Mouse (Mus musculus): ENCODE data around the gene Zfp870.

Gene Zfp870

DNA sequence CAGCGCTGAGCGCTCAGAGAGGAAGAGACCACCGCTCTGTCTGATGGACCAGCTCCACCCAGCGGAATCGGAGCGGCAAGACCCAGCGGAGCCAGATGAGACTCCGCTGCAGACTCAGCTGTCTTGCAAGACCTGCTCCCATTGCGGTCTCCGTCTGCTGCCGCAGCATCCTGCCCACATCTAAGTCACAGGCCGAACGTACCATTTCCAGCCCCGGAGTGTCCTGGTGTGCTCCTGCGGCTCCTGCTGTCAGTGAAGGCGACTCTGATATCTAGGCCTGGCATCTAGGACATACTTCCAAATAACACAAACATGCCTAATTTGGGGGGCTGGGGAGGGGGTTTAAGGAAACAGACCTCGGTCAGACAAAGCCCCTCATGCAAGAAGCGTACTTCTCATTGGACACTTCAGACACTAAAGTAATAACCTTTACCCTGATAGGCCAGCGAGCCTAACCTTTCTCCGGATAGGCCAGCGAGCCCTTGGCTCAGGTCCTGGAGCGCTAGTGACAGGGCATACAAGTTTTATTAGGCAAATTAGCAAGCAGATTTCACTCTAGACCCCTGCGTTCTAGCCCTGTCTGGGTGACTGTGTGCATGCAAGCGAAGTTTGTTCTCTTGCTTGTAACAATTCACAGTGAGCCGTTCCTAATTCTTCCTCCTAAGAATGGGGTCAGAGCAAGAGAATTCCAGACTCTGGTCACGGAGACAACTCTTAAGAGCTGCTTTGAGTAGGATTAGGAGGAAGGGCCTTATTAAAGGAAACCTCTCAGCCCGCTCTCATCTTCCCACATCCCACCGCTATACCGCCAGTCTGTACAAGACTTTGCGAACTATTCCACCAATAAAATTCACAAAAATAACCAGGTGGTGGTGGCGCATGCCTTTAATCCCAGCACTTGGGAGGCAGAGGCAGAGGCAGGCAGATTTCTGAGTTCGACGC is at the start of gene Zfp870:
TSS of gene Zfp870 (minus strand) at position 404 of the 942 bp plus-strand sequence.
- DNase-seq (ENCODE audit: low spot score): peak; percentile 95

DNA sequence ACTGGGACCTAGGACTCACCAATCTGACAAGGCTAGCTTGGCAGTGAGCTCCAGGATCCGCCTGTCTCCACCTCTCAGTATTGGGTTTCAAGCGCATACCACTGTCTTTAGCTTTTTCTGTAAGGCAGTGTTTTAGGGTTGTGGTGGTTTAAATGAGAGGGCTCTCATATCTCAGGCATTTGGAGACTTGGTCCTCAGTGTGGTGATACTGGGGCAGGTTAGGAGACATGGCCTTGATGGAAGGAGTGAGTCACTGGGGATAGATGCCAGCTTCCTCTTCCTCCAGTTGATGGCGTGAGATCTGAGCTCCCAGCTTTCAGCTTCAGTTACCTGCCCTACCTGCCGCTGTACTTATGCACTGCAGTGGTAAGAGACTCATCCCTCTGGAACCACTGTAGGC is 48.4 kb upstream of the Zfp870 start:
- no peak for DNase-seq (ENCODE audit: low spot score)

DNA sequence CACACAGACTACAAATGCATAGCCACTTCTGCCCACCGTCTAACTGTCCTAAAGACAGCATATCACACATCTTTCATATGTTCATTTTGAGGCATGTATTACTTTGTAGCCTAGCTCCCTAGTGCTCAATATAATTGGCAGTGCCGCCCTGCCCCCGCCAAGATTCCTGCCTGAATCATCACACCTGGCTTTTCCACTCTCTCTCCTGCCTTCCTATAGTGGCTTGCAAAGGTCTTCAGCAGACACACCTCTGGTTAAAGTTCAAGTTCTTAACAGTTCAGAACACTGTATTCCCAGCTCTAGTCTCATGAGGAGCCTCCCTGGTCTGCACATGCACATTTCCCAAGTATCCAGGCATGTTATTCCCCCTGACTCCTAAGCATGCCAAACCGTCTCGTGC is 36.4 kb upstream of the Zfp870 start:
- DNase-seq (ENCODE audit: low spot score): no peak

DNA sequence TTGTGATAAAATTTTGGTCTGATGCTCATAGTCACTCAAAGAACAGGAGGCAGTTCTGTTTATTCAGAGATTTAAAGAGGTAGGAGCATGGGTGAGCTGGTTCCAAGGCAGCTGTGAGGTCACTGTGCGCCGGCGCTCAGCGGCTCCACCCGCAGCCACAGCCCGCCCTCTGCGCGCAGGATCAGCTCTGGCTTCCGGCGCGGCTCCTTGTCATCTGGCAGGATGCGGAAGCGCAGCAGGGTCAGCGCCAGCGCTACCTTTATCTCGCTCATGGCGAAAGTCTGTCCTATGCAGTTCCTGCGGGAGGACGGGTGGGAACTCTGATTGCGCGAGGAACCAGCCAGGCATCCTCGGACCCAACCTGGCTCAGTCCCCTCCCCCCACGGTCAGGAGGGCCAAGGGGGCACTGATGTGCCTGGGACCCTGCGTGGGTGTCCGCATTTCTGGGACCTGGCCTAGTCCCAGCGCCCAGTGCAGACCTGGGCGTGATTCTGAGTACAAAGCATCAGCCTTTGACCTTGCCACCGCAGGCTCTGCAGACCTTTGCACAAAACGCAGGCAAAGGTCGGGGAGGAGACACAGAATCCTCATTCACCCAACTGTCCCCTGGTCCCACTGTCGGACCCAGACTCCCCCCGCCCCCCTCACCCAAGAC is 33.3 kb upstream of the Zfp870 start:
- peak; percentile 87 for DNase-seq (ENCODE audit: low spot score)

DNA sequence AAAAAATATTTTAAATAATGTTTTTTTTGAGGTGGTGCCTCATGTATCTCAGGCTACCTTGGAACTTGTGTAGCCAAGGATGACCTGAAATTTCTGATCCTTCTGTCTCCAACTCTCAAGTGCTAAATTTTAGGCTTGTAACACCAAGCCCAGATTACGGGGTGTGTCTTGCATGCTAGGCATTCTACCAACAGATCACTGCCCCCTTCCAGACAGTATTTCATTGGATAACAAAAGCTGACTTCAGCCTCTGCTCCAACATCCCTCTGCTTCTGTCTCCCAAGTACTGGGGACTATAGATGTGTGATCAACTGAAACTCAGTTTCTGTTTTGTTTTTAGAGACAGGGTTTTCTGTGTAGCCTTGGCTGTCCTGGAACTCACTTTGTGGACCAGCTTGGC is 32.2 kb upstream of the Zfp870 start:
- DNase-seq (ENCODE audit: low spot score): no peak

DNA sequence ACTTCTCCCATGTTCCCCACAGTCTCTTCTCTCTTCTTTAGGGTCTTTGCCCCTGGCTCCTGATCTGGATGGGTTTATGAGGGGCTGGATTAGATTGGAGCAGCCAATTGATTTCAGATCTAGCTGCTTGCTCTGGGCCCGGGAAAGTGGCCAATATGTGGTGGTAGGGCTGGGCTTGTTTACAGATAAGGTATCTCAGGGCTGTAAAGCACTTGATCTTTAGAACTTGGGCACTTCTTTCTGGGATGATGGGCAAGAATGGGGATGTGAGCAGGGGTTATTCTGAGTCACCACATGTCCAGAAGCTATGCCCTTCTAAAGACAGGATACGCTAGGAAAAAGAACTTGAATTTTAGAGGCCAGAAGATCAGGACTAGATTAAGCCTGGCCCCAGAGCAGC is 27.7 kb upstream of the Zfp870 start:
- DNase-seq (ENCODE audit: low spot score): no peak

DNA sequence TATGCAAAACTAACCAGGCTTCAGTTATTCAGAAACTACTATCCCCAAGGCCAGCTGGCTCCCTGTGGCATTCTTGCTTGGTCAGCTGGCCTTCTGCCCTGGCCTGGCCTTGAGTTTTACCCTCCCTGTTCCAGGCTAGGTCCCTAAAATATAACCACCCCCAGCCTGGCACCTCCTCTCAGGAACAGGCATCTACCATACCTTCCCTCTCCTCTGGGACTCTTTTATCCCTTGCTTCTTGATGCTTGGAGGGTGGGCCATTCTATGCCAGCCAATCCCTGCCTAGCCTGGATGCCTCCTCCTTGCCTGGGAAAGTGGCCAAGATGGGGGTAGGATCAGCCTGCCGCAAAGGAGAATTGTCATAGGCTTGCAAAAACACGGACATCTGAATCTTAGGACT is 25.7 kb upstream of the Zfp870 start, which contains the start of gene Cyp4f14:
TSS of gene Cyp4f14 (minus strand) at position 212 of the 400 bp plus-strand sequence.
- DNase-seq (ENCODE audit: low spot score): no peak

DNA sequence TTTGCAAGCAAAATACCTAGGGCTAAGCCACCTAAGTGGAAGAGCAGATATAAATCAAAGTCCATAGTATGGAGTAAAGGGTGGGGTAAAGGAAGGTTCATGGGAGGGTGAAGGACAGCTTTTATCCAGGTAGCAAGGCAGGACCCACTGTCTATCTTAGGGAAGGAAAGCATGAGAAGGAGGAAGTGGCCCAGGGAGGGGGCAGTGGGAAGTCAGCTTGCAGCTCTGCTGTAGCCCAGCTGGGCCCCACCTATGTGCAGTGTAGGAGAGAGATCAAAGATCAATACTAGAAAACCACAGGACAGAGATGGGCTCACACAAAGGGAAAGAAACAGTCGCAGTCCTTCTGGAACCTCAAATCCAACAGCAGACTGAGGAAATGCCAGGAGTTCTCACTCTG is 24.6 kb upstream of the Zfp870 start:
- DNase-seq (ENCODE audit: low spot score): no peak

DNA sequence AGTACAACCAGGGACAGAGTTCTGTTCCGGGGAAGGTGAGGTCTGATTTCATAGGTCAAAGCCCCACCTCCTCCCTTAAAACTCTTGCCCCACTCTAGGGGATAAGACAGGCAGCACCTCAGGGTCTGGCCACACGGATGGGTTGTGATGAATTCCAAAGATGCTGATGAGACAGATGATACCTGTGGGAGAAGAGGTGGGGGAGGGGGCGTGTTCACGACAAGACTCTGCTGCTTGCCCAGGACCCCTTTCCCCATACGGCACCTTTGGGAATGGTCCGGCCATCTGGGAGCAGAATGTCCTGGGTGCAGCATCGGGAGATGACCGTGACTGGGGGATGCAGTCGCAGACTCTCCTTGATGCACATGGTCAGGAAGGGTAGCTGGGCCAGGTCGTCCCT is 14.7 kb upstream of the Zfp870 start:
- DNase-seq (ENCODE audit: low spot score): no peak

DNA sequence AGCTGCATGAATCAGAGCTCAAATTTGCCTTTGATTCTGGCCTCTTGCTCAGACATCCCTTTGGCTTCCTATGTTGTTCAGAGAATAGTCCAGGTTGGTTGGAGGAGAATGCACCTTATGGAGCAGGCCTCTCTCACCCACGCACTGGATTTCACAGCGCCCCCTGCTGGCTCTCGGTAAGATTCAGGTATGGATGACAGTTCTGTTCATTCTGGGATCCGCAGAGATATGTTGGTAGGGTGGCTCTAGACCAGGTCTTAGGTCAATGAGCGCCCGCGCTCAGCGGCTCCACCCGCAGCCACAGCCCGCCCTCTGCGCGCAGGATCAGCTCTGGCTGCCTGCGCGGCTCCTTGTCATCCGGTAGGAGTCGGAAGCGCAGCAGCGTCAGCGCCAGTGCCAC is 13.8 kb upstream of the Zfp870 start:
- peak; percentile 63 for DNase-seq (ENCODE audit: low spot score)

DNA sequence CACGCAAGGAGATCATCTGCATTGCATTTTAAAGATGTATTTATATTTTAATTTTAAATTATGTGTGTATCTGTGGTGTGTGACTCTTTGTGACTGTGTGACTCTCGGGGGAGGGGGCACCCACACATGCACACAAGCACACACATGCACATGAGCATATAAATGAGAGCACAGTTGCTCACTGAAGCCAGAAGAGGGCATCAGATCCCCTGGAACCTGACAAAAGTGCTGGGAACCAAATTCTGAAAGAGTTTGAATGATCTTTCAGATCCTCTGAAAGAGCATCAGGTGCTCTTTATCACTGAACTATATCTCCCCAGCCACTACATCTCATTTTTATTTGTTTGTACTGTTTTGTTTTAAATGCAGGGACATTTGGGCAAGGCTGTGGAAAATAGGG is 13.0 kb upstream of the Zfp870 start:
- peak; percentile 8 for DNase-seq (ENCODE audit: low spot score)

DNA sequence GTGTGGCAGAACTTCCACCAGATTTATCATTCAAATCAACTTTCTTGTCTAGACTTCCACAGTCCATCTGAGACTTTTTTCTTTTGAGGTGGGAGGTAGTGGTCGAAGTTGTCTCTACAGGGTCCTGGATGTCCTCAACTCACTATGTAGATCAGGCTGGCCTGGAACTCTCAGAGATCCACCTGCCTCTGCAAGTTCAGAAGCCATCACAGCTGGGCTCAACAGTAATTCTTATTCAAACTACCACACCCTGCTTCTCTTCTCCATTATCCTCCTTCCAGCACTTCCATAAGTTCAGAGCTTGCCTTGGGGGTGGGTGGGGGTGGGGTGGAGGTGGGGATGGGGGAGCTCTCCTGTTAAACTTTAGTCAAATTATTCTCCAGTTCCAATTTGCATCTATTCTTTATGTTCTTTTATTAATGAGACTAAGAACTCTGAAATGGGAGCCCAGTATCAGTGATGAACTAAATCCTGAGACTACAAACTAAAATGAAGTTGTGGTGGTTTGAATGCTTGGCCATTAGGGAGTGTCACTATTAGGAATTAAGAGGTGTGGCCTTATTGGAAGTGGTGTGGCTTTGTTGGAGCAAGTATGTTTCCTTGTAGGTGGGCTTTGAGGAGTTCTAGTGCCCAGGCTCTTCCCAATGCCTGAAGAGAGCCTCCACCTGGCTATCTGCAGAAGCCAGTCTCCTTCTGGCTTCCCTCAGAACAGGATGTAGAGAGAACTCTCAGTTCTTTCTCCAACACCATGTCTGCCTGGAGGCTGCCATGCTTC is 10.5 kb upstream of the Zfp870 start:
- no peak for DNase-seq (ENCODE audit: low spot score)

DNA sequence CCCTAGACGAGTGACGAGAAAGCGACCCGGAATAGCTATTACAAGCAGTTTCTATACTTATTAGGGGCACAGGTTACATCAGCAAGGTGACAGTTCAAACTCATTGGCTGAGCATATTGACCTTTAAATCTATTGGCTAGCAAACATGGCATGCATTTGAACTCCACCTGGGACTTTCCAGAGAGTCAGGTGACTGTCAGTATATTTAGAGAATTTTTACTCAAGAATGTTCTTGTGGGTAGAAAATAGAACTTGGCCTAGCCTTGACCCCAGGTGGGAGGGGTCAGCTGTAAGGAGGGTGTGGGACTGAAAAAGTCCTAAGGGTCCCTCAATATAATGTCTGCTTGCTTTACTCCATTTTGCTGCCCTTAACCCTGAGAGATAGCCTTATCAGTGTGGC is 4.0 kb upstream of the Zfp870 start:
- no peak for DNase-seq (ENCODE audit: low spot score)

DNA sequence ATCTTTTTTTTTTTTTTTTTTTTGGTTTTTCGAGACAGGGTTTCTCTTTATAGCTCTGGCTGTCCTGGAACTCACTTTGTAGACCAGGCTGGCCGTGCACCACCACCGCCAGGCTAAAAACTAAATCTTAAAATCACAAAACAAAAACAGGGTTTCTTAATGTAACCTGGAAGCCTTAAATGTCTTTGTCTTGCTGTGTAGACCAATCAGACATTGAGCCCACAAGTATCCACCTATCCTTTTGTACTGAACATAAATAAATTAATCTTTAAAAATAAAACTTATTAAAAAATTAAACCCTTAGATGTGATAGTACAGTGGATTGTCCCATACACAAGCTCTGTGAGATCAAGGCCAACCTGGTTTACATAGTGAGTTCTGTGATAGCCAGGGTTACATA is 2.5 kb upstream of the Zfp870 start:
- DNase-seq (ENCODE audit: low spot score): no peak

DNA sequence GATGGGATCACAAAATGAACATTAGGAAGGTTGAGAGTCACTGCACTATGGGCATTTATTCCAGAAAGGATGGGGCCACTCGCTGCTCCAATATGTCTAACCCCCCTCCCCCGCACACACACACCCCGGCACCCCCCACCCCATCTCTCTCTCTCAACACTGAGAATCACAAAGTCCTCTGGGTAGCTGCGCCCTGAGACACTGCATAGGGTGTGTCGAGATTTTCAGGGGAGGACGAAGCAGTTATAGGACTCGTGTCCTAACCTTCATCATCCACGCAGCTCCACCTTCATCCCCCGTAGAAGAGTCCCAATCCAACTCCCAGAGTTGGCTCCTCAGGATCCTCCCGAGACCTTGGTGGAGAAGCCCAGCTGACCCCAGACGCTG is 597 bp downstream of the Zfp870 start:
- DNase-seq (ENCODE audit: low spot score): no peak

DNA sequence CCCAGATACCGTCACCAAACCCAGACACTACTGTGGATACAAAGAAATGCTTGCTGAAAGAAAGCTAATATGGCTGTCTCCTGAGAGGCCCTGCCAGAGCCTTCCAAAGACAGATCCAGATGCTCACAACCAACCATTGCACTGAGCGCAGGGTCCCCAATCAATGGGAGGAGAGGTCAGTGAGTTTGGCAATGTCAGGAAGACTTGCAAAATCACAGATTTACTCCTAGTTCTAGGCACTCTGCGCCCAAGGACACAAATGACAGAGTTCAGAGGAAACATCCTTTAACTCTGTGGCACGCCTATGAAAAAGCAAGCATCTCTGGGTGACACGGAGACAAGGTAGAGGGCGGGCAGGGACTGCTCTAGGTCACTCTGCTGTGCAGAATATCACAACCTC is 1.8 kb downstream of the Zfp870 start:
- DNase-seq (ENCODE audit: low spot score): no peak

DNA sequence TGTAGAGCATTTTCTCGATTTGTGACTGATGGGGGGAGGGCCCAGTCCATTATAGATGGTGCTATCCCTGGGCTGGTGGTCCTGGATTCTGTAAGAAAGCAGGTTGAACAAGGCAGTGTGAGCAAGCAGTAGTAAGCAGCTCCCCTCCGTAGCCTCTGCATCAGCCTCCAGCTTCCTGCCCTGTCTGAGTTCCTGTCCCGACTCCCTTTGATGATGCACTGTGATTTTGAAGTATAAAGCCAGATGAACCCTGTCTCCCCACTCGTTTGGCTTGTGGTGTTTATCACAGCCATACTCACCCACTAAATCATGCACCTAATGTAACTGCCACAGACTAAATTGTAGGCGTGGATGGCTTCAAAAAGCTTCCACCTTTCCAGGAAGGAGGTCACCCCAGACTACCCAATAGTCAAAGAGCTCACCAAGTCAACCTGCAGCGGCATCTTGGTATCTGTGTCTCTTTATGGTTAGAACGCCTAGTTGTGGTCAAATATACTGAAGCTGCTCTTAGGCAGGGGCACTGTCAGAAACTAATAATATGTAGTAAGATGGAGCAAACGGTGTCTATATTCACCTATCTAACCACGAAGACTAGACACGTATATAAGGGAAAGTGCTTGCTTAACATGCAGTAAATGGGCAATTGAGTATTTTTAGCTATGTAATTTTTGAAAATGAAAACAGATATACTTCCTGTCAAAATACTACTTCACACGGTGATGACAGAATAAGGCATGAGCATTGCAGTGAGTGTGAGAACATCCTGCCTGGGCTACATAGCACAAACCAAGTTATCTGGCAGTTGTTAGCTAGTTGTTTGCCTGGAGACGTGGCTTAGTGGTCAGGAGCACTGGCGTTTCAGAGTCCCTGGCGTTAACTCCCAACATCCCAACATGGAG is 10.9 kb downstream of the Zfp870 start:
- DNase-seq (ENCODE audit: low spot score): no peak

DNA sequence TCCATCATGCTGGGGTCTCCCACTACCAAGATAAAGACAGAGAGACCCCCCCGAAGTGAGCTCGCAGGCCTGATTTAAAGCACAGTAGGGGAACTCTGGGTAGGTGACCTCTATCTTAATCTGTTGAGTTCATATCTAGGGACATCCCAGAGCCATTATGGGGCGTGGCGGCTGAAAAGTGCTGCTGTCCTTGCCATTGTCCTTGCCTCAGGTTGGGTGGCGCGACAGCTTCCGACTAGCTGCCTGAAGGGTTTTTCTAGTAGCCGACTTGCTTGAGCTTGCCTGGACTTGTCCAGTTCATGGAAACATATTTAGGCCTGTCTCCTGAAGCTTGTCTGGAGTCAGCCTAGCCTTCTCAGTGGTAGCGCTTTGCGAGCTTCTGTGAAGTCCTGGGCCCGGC is 12.7 kb downstream of the Zfp870 start:
- DNase-seq (ENCODE audit: low spot score): no peak

DNA sequence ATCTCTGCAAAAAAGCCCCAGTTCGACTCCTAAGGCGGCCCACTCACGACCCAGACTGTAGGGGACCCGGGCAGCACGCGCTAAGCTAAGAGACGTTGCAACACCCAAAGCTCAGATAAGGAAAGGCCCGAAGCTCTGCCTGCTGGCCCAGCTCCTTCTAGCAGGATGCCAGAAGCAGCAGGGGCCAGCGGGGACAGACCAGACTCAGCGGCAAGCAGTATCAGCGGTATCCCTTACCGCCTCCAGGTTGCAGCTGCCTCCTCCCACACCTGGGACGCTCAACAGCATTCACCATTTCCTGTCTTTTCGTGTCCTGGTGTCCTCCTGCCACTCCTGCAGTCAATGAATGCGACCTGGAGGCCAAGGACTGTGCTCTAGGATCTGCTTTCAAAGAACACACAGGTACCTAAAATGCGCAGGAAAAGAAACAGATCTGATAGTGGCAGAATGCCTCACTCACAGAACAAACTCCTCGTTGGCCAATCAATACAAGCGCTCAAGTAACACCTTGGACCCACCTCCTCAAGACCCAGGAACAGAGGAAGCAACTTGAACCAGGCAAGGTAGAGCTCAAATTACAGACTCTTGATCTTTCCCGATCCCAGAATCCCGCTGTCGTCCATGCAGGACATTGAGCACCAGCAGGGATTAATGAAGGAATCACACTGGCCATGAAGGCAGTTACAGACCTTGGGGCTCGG is 13.8 kb downstream of the Zfp870 start:
- DNase-seq (ENCODE audit: low spot score): peak; percentile 27

DNA sequence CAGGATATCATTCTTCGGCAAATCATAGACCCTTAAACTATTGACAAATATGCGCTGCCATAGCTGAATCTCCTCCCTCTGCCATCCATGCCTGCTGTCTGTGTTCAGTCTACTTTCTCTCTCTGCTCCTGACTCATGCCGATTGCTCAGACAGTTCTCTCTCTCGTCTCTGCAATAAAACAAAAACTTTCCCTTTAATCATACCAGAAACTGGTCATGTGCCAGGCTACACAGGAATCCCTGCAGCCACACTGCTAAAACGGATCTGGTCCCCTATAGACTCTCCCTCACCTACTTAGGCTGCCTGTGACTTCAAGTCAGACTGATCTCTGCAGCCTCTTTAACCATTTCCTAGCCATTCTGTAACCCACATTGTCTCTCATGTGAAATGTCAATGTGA is 18.7 kb downstream of the Zfp870 start:
- DNase-seq (ENCODE audit: low spot score): no peak

DNA sequence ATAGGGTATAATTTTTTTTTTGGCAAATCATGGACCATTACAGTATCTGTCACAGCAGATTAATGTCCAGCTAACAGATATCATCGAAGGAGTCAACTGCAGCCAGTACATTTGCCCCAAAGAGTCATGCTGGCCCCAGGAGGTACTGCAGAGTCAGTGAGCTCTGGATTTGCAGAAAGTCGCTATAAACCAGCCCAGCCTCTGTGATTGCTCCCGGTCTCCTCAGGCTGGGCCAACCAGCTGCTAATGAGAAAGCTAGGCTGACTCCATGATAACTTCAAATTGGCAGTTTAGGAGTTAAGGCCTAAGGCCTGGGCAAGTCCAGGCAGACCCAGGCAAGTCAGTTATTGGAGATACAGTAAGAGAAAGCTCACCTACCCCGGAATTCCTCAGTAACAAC is 19.4 kb downstream of the Zfp870 start:
- no peak for DNase-seq (ENCODE audit: low spot score)

All from embryo, embryonic 10 days (tissue).